Mouse (Mus musculus) kidney, adult 2 months (tissue): ENCODE measurements around the gene Cpn1.

Experiments
- CTCF ChIP-seq: fragments of 200-500 bp; conservative IDR thresholded peaks from 2 replicates; pipeline ENCODE4 v1.5.1; 2011; ENCODE audit warnings: low read depth, mild to moderate bottlenecking, control low read depth, low read length, moderate library complexity, mixed read lengths; ENCODE audit not compliant: insufficient read depth, insufficient read length
- POLR2A ChIP-seq: fragments of 200-500 bp; IDR thresholded peaks from one replicate; pipeline ENCODE4 v1.6.1; 2011; ENCODE audit warnings: low read depth, low read length, control low read depth

- TF ChIP-seq POLR2A (no peak), CTCF (no peak)
These were observed 62.0 kb downstream of the Cpn1 start for GRCm38 (mm10) chr19:43924361-43924760.
